Mouse (Mus musculus): ENCODE results near the gene Gbgt1. TPM values are rescaled to one million over a fixed set of nuclear protein-coding genes. Genes with fewer than 3 reads are reported as not detected.

Gene Gbgt1
- polyA plus RNA-seq, 1 experiment from 2014 or later: not detected

GRCm38 (mm10) chr2:28532938-28533771 is 36.5 kb downstream of the Gbgt1 start:
- H3K27me3 ChIP-seq (ENCODE audit: control insufficient read depth, insufficient read depth, low read length): no peaks in the 10 kb centered on the region
- ATAC-seq (ENCODE audit: insufficient number of reproducible peaks, insufficient read depth, low FRiP score, low read depth): peak; percentile 81
- no peaks in the 10 kb centered on the region for H3K9me3 ChIP-seq (ENCODE audit: control insufficient read depth, low read length)
- peak overlapping the region; percentile 84 to 91 for H3K27ac ChIP-seq (replicated peaks in 1 of 2; ENCODE audit: control insufficient read depth in 1 of 2, insufficient read depth in 1 of 2, low read depth in 2 of 2, low read length in 2 of 2)
- peak overlapping the region; percentile 70 to 72 for H3K4me3 ChIP-seq (ENCODE audit: control insufficient read depth in 1 of 2, insufficient read depth in 1 of 2, low read depth in 1 of 2, low read length in 2 of 2)
- no peaks in the 10 kb centered on the region for H3K36me3 ChIP-seq (ENCODE audit: control insufficient read depth, insufficient read depth, low read length)
- 2% methylated on average over 49 of the region's 49 CpGs for WGBS
- H3K9ac ChIP-seq (ENCODE audit: low read length): peak overlapping the region; percentile 86
- H3K4me1 ChIP-seq (ENCODE audit: control insufficient read depth in 2 of 2, insufficient read depth in 2 of 2, low read length in 2 of 2): peaks cover 42 to 64% of the 10 kb centered on the region in 2 experiments
- peak overlapping the region; percentile 89 for H3K4me2 ChIP-seq (ENCODE audit: low read length)

- no peak for ATAC-seq (ENCODE audit: insufficient number of reproducible peaks, insufficient read depth, low FRiP score, low read depth)
- Histone ChIP-seq H3K36me3 (ENCODE audit: control insufficient read depth, insufficient read depth, low read length) (no peaks in the 10 kb centered on the region), H3K27me3 (ENCODE audit: control insufficient read depth, insufficient read depth, low read length) (no peaks in the 10 kb centered on the region), H3K4me2 (ENCODE audit: low read length) (peak overlapping the region; percentile 89), H3K9ac (ENCODE audit: low read length) (peak overlapping the region; percentile 86), H3K4me1 (ENCODE audit: control insufficient read depth in 2 of 2, insufficient read depth in 2 of 2, low read length in 2 of 2) (peaks cover 47 to 71% of the 10 kb centered on the region in 2 experiments), H3K9me3 (ENCODE audit: control insufficient read depth, low read length) (no peaks in the 10 kb centered on the region), H3K4me3 (ENCODE audit: control insufficient read depth in 1 of 2, insufficient read depth in 1 of 2, low read depth in 1 of 2, low read length in 2 of 2) (peak overlapping the region; percentile 70 to 72), H3K27ac (replicated peaks in 1 of 2; ENCODE audit: control insufficient read depth in 1 of 2, insufficient read depth in 1 of 2, low read depth in 2 of 2, low read length in 2 of 2) (peak overlapping the region; percentile 84 to 91)
- 64% methylated on average over 7 of the region's 7 CpGs for WGBS
Observed at GRCm38 (mm10) chr2:28533901-28534435, 37.3 kb downstream of the Gbgt1 start.

- peak overlapping the region; percentile 89 for H3K4me2 ChIP-seq (ENCODE audit: low read length)
- H3K36me3 ChIP-seq (ENCODE audit: control insufficient read depth, insufficient read depth, low read length): no peaks in the 10 kb centered on the region
- 39% methylated on average over 11 of the region's 11 CpGs for WGBS
- peak; percentile 12; the same call in 1 of the 2 replicates for ATAC-seq (ENCODE audit: insufficient number of reproducible peaks, insufficient read depth, low FRiP score, low read depth)
- peak overlapping the region; percentile 84 to 91 for H3K27ac ChIP-seq (replicated peaks in 1 of 2; ENCODE audit: control insufficient read depth in 1 of 2, insufficient read depth in 1 of 2, low read depth in 2 of 2, low read length in 2 of 2)
- H3K27me3 ChIP-seq (ENCODE audit: control insufficient read depth, insufficient read depth, low read length): no peaks in the 10 kb centered on the region
- no peaks in the 10 kb centered on the region for H3K9me3 ChIP-seq (ENCODE audit: control insufficient read depth, low read length)
- H3K4me1 ChIP-seq (ENCODE audit: control insufficient read depth in 2 of 2, insufficient read depth in 2 of 2, low read length in 2 of 2): peaks cover 52 to 76% of the 10 kb centered on the region in 2 experiments
- peak overlapping the region; percentile 86 for H3K9ac ChIP-seq (ENCODE audit: low read length)
- peak overlapping the region; percentile 70 to 72 for H3K4me3 ChIP-seq (ENCODE audit: control insufficient read depth in 1 of 2, insufficient read depth in 1 of 2, low read depth in 1 of 2, low read length in 2 of 2)
Observed at GRCm38 (mm10) chr2:28534436-28535262, 38.0 kb downstream of the Gbgt1 start.

- Histone ChIP-seq H3K27me3 (ENCODE audit: control insufficient read depth, insufficient read depth, low read length) (no peaks in the 10 kb centered on the region), H3K36me3 (ENCODE audit: control insufficient read depth, insufficient read depth, low read length) (no peaks in the 10 kb centered on the region), H3K4me3 (ENCODE audit: control insufficient read depth in 1 of 2, insufficient read depth in 1 of 2, low read depth in 1 of 2, low read length in 2 of 2) (peak overlapping the region; percentile 8 to 70; a peak in 1 of 4 replicates), H3K4me2 (ENCODE audit: low read length) (peak overlapping the region; percentile 89), H3K27ac (replicated peaks in 1 of 2; ENCODE audit: control insufficient read depth in 1 of 2, insufficient read depth in 1 of 2, low read depth in 2 of 2, low read length in 2 of 2) (peak overlapping the region; percentile 84 to 91), H3K9me3 (ENCODE audit: control insufficient read depth, low read length) (no peaks in the 10 kb centered on the region), H3K4me1 (ENCODE audit: control insufficient read depth in 2 of 2, insufficient read depth in 2 of 2, low read length in 2 of 2) (peaks cover 51 to 76% of the 10 kb centered on the region in 2 experiments), H3K9ac (ENCODE audit: low read length) (peak overlapping the region; percentile 86; the same call in 1 of the 2 replicates)
- 49% methylated on average over 4 of the region's 4 CpGs for WGBS
- no peak for ATAC-seq (ENCODE audit: insufficient number of reproducible peaks, insufficient read depth, low FRiP score, low read depth)
Observed at GRCm38 (mm10) chr2:28535263-28535540, 38.5 kb downstream of the Gbgt1 start.

GRCm38 (mm10) chr2:28535650-28536049 is 39.0 kb downstream of the Gbgt1 start:
- peaks cover 49 to 73% of the 10 kb centered on the region in 2 experiments for H3K4me1 ChIP-seq (ENCODE audit: control insufficient read depth in 2 of 2, insufficient read depth in 2 of 2, low read length in 2 of 2)
- peak overlapping the region; percentile 46 to 91 for H3K27ac ChIP-seq (replicated peaks in 1 of 2; ENCODE audit: control insufficient read depth in 1 of 2, insufficient read depth in 1 of 2, low read depth in 2 of 2, low read length in 2 of 2)
- peak overlapping the region; percentile 86; the same call in 1 of the 2 replicates for H3K9ac ChIP-seq (ENCODE audit: low read length)
- H3K4me3 ChIP-seq (ENCODE audit: control insufficient read depth in 1 of 2, insufficient read depth in 1 of 2, low read depth in 1 of 2, low read length in 2 of 2): no peak overlapping the region
- 0 out of 2 replicates have a peak, but pooled peaks cover 2% of the 10 kb centered on the region for H3K36me3 ChIP-seq (ENCODE audit: control insufficient read depth, insufficient read depth, low read length)
- H3K27me3 ChIP-seq (ENCODE audit: control insufficient read depth, insufficient read depth, low read length): no peaks in the 10 kb centered on the region
- H3K4me2 ChIP-seq (ENCODE audit: low read length): peak overlapping the region; percentile 89
- no peak for ATAC-seq (ENCODE audit: insufficient number of reproducible peaks, insufficient read depth, low FRiP score, low read depth)
- 41% methylated on average over 7 of the region's 7 CpGs for WGBS
- H3K9me3 ChIP-seq (ENCODE audit: control insufficient read depth, low read length): no peaks in the 10 kb centered on the region

- 56% methylated on average over 4 of the region's 4 CpGs for WGBS
- no peaks in the 10 kb centered on the region for H3K27me3 ChIP-seq (ENCODE audit: control insufficient read depth, insufficient read depth, low read length)
- peak overlapping the region; percentile 89 for H3K4me2 ChIP-seq (ENCODE audit: low read length)
- H3K4me1 ChIP-seq (ENCODE audit: control insufficient read depth in 2 of 2, insufficient read depth in 2 of 2, low read length in 2 of 2): peaks cover 48 to 72% of the 10 kb centered on the region in 2 experiments
- no peaks in the 10 kb centered on the region for H3K9me3 ChIP-seq (ENCODE audit: control insufficient read depth, low read length)
- no peak overlapping the region for H3K4me3 ChIP-seq (ENCODE audit: control insufficient read depth in 1 of 2, insufficient read depth in 1 of 2, low read depth in 1 of 2, low read length in 2 of 2)
- no peak for ATAC-seq (ENCODE audit: insufficient number of reproducible peaks, insufficient read depth, low FRiP score, low read depth)
- H3K9ac ChIP-seq (ENCODE audit: low read length): no peak overlapping the region
- 0 out of 2 replicates have a peak, but pooled peaks cover 5% of the 10 kb centered on the region for H3K36me3 ChIP-seq (ENCODE audit: control insufficient read depth, insufficient read depth, low read length)
- peak overlapping the region; percentile 46 to 91 for H3K27ac ChIP-seq (replicated peaks in 1 of 2; ENCODE audit: control insufficient read depth in 1 of 2, insufficient read depth in 1 of 2, low read depth in 2 of 2, low read length in 2 of 2)
Observed at GRCm38 (mm10) chr2:28536166-28536565, 39.5 kb downstream of the Gbgt1 start.
